Mouse (Mus musculus): ENCODE results near the gene Smyd4. TPM values are rescaled to one million over a fixed set of nuclear protein-coding genes. Genes with fewer than 3 reads are reported as not detected.

Smyd4 gene
- total RNA-seq, 2 experiments from 2014 or later: 4.0 to 4.3 TPM

DNA sequence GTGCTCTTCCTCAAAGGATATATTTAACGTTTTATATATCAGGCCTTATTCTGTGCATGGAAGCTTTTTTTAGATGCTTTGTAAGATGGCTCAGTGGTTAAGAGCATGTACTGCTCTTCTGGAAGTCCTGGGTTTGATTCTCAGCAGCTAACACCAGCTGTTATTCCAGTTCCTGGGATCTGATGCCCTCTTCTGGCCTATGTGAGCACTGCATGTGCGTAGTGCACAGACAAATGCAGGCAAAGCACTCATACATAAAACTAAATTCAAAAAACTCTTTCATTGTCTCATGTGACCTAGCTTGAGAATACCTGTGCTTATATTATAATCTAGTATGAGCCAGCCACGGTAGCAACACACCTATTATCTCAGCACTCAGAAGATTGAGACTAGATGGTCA lies 58.6 kb downstream of the Smyd4 start:
- DNase-seq: no peak
- intact Hi-C loops (cut with DNase I): no loop called here
- no peak overlapping the region for H3K4me3 ChIP-seq
- H3K27ac ChIP-seq: no peak overlapping the region
- TF ChIP-seq CTCF (IDR thresholded peaks at IDR 0.05): peak; percentile 78

DNA sequence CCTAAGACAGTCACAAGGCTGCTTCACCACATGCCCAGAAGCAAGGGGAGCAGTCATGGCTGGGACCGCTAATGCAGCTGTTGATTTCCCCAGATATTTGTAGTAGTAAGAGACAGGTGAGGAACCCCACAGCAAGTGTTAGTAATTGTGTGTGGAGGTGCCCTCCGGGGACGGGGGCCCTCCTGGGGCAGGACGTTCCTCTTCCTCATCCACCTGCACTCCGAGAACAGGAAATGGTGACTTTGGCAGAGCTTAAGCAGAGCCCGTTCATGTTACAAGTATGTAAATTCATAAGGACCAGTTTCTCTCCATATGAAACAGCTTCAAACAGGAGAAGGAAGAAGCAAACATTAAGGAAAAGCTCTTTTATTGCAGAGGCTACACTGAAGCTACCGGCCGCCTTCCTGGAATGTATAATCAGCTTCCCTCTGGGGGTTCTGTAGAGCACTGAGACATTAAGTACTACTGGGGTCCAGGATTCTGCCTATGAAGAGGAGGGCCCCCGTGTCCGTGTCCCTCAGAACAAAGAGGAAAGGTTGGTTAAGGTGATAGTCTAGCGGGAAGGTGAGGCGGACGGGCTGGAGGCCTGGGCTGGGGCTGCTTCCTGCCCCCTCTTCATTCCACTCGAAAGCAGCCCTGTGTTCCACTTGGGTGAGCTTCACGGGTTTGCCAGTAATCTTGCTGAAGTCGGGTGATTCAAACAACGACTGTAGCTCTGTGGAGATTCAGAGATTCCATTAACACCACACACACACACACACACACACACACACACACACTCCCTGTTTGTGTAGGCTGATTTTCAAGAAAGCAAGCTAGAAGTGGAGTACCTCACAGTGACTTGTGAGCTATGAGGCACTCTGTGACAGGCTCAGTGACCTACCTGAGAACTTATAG lies 61.7 kb downstream of the Smyd4 start:
- no peak for TF ChIP-seq CTCF (IDR thresholded peaks at IDR 0.05)
- H3K4me3 ChIP-seq: no peak overlapping the region
- intact Hi-C loops (cut with DNase I): no loop called here
- no peak overlapping the region for H3K27ac ChIP-seq
- no peak for DNase-seq

DNA sequence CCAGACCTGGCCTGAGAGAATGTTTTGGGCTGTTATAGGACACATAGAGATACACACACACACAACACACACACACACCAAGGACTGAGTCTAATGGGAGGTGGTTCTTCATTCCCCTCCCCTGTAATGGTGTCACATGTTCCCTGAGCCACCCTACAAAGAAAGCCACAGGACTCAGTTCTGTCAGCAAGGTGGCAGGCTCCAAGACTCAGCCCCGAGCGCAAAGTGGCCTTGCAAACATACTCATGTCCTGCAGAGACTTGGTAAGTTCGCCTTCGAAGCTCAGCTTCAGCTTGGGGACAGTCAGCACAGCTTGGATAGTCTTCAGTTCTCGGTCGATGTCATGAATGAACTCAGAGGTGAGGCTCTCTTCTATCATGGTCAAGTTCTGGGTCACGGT lies 62.4 kb downstream of the Smyd4 start:
- intact Hi-C loops (cut with DNase I): no loop called here
- Histone ChIP-seq H3K27ac (no peak overlapping the region), H3K4me3 (no peak overlapping the region)
- no peak for TF ChIP-seq CTCF (IDR thresholded peaks at IDR 0.05)
- DNase-seq: no peak

DNA sequence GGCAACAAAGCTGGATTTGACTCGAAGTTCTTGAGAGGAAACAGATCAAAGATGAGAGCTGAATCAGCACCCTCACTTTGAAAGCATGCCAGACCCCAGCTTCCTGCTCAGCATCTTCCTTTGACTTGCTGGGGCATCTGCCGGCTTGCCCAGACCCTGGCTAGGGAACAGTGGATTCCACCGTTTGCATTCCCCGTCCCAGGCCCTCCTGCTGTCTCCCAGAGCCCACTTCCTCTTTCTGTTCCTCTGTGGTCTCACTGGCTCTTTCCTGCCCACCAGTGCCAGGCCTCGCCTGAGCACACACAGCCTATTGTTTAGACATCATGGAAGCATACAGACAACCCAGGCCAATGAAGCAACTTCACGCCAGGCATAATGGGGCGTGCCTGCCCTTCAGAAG lies 66.9 kb downstream of the Smyd4 start:
- no peak for DNase-seq
- no peak for TF ChIP-seq CTCF (IDR thresholded peaks at IDR 0.05)
- no peak overlapping the region for H3K4me3 ChIP-seq
- no peak overlapping the region for H3K27ac ChIP-seq
- intact Hi-C loops (cut with DNase I): no loop called here

DNA sequence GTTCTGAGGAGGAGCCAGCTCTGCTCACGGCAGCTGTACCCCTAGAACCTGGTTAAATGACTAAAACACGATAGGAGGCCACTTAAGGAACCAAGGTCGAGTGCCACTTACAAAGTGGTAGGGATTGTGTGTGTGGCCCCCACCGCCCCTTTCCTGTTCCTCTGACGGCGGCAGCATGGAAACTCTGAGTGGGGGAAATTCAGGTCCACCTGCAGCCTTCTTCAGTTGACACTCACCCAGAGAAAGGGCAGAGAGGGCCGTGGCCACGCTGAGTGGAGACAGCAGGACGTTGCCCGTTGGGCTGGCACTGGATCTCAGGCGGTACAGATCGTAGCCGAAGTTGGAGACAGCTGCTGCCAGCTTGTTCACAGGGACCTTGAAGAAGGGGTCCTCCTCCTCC lies 67.8 kb downstream of the Smyd4 start:
- DNase-seq: no peak

DNA sequence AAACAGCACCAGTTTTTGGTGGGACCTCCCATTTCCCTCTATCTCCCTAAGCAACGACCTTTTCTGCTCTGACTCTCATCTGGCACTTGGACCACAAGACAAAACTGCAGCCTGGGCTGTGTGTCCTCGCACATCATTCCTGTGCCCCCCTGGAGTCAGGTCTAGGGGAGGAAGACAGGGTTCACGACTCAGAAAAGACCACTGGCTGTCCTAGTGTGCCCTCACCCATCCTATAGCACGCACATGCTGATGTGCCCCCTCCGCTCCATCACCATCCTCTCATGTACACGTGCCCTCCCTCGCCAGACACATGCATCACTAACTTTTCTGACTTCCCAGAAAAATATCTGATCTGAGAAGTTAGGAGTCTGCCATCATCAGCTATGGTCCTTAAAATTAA lies 71.8 kb downstream of the Smyd4 start:
- no peak for DNase-seq
- intact Hi-C loops (cut with DNase I): no loop called here
- peak overlapping the region; percentile 75; the same call in 1 of the 2 replicates for H3K27ac ChIP-seq
- no peak for TF ChIP-seq CTCF (IDR thresholded peaks at IDR 0.05)
- H3K4me3 ChIP-seq: peak overlapping the region; percentile 68

More for the DNA sequence above, 67.8 kb downstream of the Smyd4 start:
- Histone ChIP-seq H3K4me3 (no peak overlapping the region), H3K27ac (no peak overlapping the region)
- intact Hi-C loops (cut with DNase I): no loop called here
- TF ChIP-seq CTCF (IDR thresholded peaks at IDR 0.05): no peak

DNA sequence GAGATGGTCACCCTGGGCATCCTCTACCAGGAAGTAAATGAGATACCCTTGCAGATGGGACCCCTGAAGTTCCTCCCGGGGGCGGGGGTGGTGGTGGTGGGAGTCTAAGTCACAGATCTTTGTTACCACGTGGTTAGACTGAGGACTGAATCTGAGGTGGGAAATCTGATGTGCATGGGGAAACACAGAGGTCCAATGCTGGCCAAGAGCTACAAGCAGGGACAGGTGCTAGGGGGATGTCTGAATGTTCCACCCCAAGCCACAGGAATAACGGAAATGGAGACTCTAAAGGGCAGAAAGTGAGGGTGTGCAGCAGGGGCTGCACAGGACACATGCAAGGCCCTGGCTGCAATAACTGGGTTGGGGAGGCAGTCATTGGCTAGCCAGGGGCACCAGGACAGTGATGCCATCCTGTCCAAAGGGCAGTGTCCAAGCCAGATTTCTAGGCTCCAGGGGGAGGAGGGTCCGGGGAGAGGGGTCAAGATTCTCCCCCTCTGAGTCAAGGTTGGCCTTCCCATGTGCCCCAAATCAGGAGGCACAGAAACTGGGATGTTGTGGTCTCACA lies 72.7 kb downstream of the Smyd4 start:
- Histone ChIP-seq H3K4me3 (peak overlapping the region; percentile 68), H3K27ac (peak overlapping the region; percentile 75)
- TF ChIP-seq CTCF (IDR thresholded peaks at IDR 0.05): no peak
- no peak for DNase-seq
- intact Hi-C loops (cut with DNase I): no loop called here

DNA sequence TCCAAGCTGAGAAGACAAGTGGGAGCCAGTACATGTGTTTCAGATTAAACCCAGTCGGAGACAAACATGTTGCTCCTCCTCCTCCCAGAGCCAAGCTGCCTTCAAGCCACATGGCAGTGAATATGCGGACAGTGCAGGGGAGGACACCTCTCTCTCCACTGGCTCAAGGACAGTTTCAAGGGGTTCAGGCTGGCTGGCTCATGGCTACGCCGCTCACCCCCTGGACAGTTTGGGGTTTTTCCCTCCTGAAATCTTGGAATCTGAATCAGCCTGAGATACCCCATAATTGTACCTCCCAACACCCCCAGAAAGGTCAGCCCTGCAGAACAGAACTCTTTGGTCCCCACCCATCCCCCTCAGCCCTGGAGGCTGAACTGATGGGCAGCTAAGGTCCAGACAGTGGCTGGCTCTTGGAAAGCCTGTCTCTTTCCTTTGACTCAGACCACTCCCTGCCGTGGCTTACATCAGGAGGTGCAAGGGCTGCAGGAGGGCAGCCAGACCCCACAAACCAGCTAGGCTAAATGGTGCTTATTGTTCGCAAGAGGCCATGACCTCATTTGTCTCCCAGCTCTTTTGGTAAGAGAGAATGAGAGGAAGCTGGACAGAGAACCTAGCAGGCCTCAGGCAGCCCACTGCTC lies 73.3 kb downstream of the Smyd4 start:
- Histone ChIP-seq H3K27ac (peak overlapping the region; percentile 75), H3K4me3 (peak overlapping the region; percentile 68)
- TF ChIP-seq CTCF (IDR thresholded peaks at IDR 0.05): no peak
- peak; percentile 66 for DNase-seq
- intact Hi-C loops (cut with DNase I): no loop called here

DNA sequence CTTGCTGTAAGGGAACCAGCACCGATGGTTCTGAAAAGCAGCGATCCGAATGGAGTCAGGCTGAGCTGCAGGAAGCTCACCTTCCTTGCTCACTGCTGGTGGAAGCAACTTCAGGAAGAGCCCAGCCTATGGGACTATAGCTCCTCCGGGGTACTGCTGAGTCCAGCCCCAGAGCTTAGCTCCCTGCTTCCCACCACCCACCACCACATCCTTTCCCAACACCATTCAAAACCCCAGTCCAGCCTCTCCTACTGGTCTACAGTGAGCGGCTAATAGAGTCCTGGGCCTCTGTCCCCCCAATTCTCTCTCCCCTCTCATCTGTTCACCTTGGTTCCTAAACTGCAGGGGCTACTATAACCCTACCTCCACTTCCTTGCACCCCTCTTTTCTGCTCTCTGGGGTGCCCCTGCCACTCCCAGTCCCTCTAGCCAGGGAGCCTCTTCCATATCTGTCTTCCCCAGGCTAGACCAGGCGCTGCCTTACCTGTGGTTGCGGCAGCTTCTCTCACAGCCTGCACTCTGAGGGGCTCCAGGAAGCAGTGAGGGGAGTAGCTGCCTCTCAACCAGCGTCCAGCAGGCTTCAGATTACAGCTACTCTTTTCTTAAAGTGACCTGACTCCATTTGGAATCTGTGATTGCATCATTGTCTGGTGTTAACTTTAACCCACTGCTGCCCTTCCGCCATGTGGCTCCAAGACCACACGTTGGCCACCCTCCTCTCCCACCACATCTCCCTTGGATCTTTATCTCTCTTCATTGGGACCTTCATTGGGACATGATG lies 74.0 kb downstream of the Smyd4 start, which contains the start of gene Serpinf1:
TSS of gene Serpinf1 (minus strand) at position 689 of the 780 bp plus-strand sequence.
- intact Hi-C loops (cut with DNase I): no loop called here
- H3K4me3 ChIP-seq: peak within 1 kb of the TSS; percentile 68
- DNase-seq: no peak
- TF ChIP-seq CTCF (IDR thresholded peaks at IDR 0.05): no peak
- peak within 1 kb of the TSS; percentile 75 for H3K27ac ChIP-seq

DNA sequence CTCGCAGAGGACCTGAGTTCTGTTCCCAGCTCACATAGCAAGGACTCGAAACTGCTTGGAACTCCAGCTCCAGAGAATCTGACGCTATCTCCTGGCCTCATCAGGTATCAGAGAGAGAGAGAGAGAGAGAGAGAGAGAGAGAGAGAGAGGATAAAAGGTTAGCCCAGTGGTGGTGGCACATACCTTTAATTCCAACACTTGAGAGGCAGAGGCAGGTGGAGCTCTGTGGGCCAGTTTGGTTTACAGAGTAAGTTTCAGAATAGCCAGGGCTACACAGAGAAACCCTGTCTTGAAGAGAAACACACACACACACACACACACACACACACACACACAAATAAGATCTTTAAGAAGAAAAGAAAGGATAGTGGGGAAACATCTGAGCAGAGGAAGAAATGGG lies 74.9 kb downstream of the Smyd4 start:
- no peak for DNase-seq
- no peak overlapping the region for H3K4me3 ChIP-seq
- intact Hi-C loops (cut with DNase I): no loop called here
- H3K27ac ChIP-seq: no peak overlapping the region
- no peak for TF ChIP-seq CTCF (IDR thresholded peaks at IDR 0.05)

DNA sequence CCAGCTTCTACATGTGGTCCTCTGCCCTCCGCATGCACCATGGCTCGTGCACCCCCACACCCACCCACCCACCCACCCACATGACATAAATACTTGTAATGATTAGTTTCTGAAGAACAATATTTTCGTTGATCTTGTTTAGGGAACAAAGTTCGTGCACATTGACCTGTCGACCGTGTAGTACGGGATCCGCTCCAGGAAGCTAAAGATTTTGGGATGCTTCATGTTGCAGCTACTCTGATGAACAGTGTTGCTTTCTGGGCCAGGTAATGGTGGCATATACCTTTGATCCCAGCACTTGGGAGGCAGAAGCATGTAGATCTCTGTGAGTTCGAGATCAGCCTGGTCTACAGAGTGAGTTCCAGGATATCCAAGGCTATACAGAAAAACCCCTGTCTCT lies 75.8 kb downstream of the Smyd4 start:
- H3K27ac ChIP-seq: no peak overlapping the region
- no peak for DNase-seq
- intact Hi-C loops (cut with DNase I): no loop called here
- no peak overlapping the region for H3K4me3 ChIP-seq
- no peak for TF ChIP-seq CTCF (IDR thresholded peaks at IDR 0.05)

DNA sequence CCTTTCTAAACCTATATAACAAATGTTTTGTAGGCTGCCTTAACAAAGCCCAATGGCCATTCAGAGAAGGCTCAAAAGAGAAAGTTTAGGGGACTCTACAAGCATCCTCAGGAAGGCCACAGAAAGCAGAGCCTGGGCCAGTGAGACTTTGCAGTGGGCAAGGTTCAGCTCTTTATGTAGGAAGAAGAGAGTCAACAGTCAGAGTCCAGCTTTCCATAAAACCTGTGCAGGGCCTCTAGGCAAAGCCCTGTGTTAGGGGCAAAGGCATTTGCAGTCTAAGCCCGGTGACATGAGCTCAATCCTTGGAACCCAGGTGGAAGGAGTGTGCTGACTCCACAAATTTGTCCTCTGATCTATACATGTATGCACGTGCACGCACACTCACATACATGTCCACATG lies 76.2 kb downstream of the Smyd4 start:
- H3K27ac ChIP-seq: no peak overlapping the region
- intact Hi-C loops (cut with DNase I): no loop called here
- TF ChIP-seq CTCF (IDR thresholded peaks at IDR 0.05): no peak
- no peak overlapping the region for H3K4me3 ChIP-seq
- no peak for DNase-seq

All from gastrocnemius, adult 2 months (tissue).